Mouse (Mus musculus) midbrain, embryonic 11.5 days (tissue): Measurements from ENCODE around the gene Mrpl33. TPM values are rescaled to one million over a fixed set of nuclear protein-coding genes. Genes with fewer than 3 reads are reported as not detected.

Experiments
- ATAC-seq: fragments of 200-750 bp; cut with Nextera tagmentation; 2 replicates; pipeline ENCODE4 v1.8.0; 2017; ENCODE audit warnings: moderate TSS enrichment, moderate library complexity; ENCODE audit not compliant: low FRiP score
- DNase-seq: peaks from one replicate; pipeline ENCODE4 v3.0.0; 2015; ENCODE audit warnings: low spot score; ENCODE audit errors: missing footprints
- H3K27ac ChIP-seq: fragments of 300-500 bp; sonication (generic); 2 replicates; pipeline ENCODE4 v1.5.1; 2014; ENCODE audit warnings: low read depth, low read length
- H3K27me3 ChIP-seq: fragments of 300-500 bp; sonication (generic); 2 replicates; pipeline ENCODE4 v1.6.1; 2014; ENCODE audit warnings: mild to moderate bottlenecking, low read length, moderate library complexity, mixed read lengths; ENCODE audit not compliant: control insufficient read depth, insufficient read depth
- H3K36me3 ChIP-seq: fragments of 300-500 bp; sonication (generic); 2 replicates; pipeline ENCODE4 v1.6.1; 2014; ENCODE audit warnings: mild to moderate bottlenecking, low read length, moderate library complexity, mixed read lengths; ENCODE audit not compliant: control insufficient read depth, insufficient read depth
- H3K4me1 ChIP-seq: fragments of 300-500 bp; sonication (generic); 2 replicates; pipeline ENCODE4 v1.6.1; 2014; ENCODE audit warnings: low read length; ENCODE audit not compliant: control insufficient read depth, insufficient read depth
- H3K4me2 ChIP-seq: fragments of 300-500 bp; sonication (generic); 2 replicates; pipeline ENCODE4 v1.6.1; 2014; ENCODE audit warnings: mild to moderate bottlenecking, moderate library complexity
- H3K4me3 ChIP-seq: fragments of 300-500 bp; sonication (generic); 2 replicates; pipeline ENCODE4 v1.5.1; 2014; ENCODE audit warnings: low read depth, low read length
- H3K9ac ChIP-seq: fragments of 300-500 bp; sonication (generic); 2 replicates; pipeline ENCODE4 v1.6.1; 2014; ENCODE audit warnings: low read length
- H3K9me3 ChIP-seq: fragments of 300-500 bp; sonication (generic); 2 replicates; pipeline ENCODE4 v1.6.1; 2016; ENCODE audit warnings: low read length; ENCODE audit not compliant: control insufficient read depth
- WGBS: fragments of 180-500 bp; shearing (Covaris S2); extraction: QIAGEN DNeasy Blood & Tissue Kit; methylation state at CpG from one replicate; pipeline ENCODE4 v1.1.7; 2014; 5-methylcytosine and 5-hydroxymethylcytosine counted together
- polyA plus RNA-seq: library from polyadenylated mRNA; unstranded; fragments of >200 nt; fragmentation: Nextera tagmentation; extraction: Ambion mirVana; gene quantifications from 2 replicates; pipeline ENCODE4 v1.2.1, GENCODE M21; 2014

Gene Mrpl33
- polyA plus RNA-seq: 221 and 233 TPM in 2 replicates

DNA sequence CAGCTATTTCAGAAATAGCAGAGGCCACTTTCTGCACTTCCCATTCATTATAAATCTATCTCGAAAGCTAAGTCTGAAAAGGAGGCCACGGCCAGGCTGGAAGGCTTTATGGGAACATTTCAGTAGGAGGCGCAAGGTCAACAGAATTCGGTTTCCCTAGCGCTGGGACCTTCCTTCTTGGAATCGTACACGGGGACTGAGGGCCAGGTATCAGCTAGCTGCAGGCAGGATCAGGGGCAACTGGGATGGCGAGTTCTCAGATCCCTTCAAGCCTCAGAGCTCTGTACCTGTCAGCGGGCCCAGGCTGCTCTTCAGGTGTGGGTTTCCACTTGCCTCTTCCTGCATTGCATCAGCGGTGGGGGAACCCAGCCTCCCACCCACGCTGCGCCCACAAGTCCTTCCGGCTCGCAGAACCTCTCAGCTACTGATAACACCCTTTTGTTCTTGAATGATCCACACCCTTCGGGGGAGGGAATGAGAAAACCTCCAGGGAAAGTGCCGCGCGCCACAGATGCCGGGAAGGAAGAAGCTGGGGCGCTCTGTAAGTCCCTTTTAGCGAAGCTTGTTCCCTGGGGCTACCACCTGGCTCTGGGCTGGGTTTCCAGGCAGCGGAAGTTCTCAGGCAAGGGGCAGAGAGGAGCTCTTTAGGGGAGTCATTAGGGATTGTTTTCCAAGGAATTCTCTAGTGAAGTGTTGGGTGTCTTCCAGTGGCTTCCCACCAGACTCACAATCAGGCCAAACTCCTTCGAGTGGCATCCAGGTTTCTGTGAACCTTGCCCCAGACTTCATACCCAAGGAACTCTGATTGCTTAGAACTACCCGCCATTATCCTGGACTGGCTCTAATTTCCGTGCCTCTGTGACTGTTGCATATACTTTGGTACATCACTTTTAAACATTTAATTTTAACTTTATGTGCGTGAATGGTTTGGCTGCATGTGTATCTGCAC lies at the start of gene Mrpl33:
TSS of gene Mrpl33 (plus strand) at position 455 of the 949 bp plus-strand sequence.
- H3K27me3 ChIP-seq: no peaks in the 10 kb centered on the region; the same call in 1 of the 2 replicates
- no peak for ATAC-seq
- H3K4me1 ChIP-seq: peaks cover 4% of the 10 kb centered on the region; the same call in 1 of the 2 replicates
- H3K36me3 ChIP-seq: no peaks in the 10 kb centered on the region
- H3K4me3 ChIP-seq: peak within 1 kb of the TSS; percentile 24
- no peaks in the 10 kb centered on the region for H3K9me3 ChIP-seq
- peak within 1 kb of the TSS; percentile 43 for H3K9ac ChIP-seq
- 8% methylated on average over 26 of the region's 26 CpGs for WGBS
- DNase-seq: peak; percentile 94
- no peak within 1 kb of the TSS for H3K27ac ChIP-seq
- peak within 1 kb of the TSS; percentile 51 for H3K4me2 ChIP-seq

DNA sequence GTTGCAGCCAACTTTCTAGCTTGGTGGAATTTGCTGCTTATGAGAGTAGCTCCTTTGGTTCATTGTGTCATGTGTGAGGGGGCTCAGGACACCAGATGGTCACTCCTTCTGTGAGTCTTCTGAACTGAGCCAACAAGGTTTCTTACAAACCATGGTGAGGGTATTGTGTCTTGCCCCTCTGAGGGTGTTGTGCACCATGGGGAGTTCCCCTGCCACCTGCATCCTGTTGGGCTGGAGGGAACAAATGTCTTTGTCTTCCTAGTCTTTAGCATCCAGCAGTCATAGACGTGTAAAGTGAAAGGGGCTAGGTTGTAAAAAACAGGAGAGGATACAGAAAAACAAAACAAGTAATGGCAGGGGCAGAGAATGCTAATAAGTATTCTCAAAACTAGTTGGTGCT lies 37.3 kb upstream of the Mrpl33 start:
- DNase-seq: no peak
- WGBS: 55% methylated on average over 1 of the region's 1 CpGs
- Histone ChIP-seq H3K27ac (no peak overlapping the region), H3K4me2 (no peak overlapping the region), H3K27me3 (no peaks in the 10 kb centered on the region), H3K36me3 (no peaks in the 10 kb centered on the region; the same call in 1 of the 2 replicates), H3K9ac (no peak overlapping the region), H3K4me1 (no peaks in the 10 kb centered on the region), H3K9me3 (no peaks in the 10 kb centered on the region), H3K4me3 (no peak overlapping the region)
- no peak for ATAC-seq

DNA sequence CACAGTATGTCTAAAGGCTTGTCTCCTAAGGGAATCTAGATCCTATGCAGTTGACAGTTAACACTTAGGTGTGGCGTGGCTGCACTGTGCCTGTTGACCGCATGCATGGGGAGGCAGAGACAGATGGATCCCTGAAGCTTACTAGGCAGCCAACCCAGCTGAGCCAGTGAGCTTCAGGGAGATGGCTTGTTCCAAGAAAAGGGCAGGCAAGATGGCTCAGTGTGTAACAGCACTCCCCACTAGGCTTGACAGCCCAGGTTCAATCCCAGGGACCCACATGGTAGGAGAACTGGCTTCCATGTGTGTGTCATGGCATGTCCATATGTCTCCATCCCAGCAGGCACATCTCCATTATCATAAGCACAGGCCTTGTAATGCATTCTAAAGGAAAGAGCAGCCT lies 36.4 kb upstream of the Mrpl33 start:
- 95% methylated on average over 2 of the region's 2 CpGs for WGBS
- no peak for ATAC-seq
- H3K36me3 ChIP-seq: no peaks in the 10 kb centered on the region
- no peaks in the 10 kb centered on the region for H3K4me1 ChIP-seq
- H3K4me3 ChIP-seq: no peak overlapping the region
- H3K9ac ChIP-seq: no peak overlapping the region
- no peaks in the 10 kb centered on the region for H3K27me3 ChIP-seq
- no peak overlapping the region for H3K4me2 ChIP-seq
- DNase-seq: no peak
- H3K27ac ChIP-seq: no peak overlapping the region
- H3K9me3 ChIP-seq: no peaks in the 10 kb centered on the region

DNA sequence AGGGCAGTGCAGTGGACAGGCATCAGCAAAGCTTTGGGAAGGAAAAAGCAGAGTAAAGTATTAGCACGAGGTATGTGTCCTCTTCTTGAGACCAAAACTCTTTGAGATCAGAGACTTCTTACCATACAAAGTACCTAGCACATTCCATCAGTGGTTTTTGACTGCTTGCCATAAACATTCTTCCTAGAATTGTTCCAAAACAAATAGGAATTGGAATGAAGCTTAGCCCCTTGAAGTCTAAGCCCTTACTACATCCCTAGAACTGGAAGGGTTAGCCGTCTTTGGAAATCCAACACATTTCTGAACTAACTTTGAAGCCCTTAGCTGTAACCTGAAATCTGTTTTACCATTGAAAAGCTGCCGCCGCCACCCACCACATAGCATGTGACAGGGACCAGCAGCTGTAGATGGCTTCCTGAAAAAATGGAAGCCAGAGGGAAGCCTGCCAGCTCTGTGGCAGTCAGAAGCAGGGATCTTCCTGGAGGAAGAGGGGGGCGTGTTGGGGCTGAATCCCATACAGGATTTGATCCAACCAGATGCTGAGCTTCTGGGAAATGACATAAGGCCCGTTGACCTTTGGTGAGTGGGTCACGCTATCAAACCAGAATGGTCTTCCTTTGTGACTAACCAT lies 34.6 kb upstream of the Mrpl33 start:
- H3K36me3 ChIP-seq: no peaks in the 10 kb centered on the region
- H3K9me3 ChIP-seq: no peaks in the 10 kb centered on the region
- 87% methylated on average over 7 of the region's 7 CpGs for WGBS
- ATAC-seq: no peak
- DNase-seq: no peak
- H3K27ac ChIP-seq: no peak overlapping the region
- H3K4me2 ChIP-seq: no peak overlapping the region
- no peak overlapping the region for H3K9ac ChIP-seq
- H3K4me3 ChIP-seq: no peak overlapping the region
- no peaks in the 10 kb centered on the region for H3K27me3 ChIP-seq
- no peaks in the 10 kb centered on the region for H3K4me1 ChIP-seq

DNA sequence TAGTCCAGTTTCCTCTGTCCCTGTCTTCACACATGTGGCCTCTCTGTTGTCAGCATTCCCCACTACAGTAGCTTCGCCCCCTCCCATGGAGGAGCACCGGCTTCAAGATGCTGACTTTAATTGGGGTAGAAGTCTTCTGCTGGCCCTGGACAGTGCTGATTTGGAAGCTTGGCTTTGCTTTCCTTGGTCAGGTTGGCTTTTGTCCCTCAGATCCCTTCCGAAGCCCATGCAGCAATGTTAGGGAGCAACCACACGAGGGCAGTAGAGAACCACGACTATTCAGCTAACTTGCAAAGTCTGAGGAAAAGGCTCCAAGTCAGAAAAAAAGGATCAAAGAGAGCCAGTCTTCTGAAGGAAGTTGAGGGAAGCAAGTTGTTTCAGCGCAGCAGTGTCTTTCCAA lies 33.2 kb upstream of the Mrpl33 start:
- WGBS: 13% methylated on average over 6 of the region's 6 CpGs
- no peaks in the 10 kb centered on the region for H3K9me3 ChIP-seq
- H3K9ac ChIP-seq: 0 out of 2 replicates have a peak overlapping the region, but pooled peaks have one; percentile 38
- no peaks in the 10 kb centered on the region for H3K36me3 ChIP-seq
- H3K27me3 ChIP-seq: no peaks in the 10 kb centered on the region
- H3K27ac ChIP-seq: no peak overlapping the region
- no peak overlapping the region for H3K4me3 ChIP-seq
- DNase-seq (peak; percentile 98), ATAC-seq (no peak)
- no peak overlapping the region for H3K4me2 ChIP-seq
- H3K4me1 ChIP-seq: no peaks in the 10 kb centered on the region

DNA sequence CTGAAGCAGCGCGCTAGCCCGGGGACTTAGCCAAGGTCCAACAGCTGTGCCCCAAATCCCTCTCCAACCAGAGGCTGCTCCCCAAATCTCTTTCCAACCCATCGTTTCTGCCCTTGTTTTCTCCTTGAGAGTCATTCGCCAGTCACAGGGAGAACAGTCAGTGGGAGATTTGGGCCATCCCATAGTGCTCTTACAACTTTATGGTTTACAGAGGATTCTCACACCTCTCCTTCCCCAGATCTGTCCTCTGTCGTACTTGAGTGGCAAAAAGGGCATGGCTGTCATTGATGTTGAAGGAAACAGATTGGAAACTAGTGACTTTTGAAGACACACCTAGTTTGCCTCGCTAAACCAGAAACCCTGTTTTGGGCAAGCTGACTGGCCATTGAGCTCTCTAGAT lies 32.8 kb upstream of the Mrpl33 start:
- Histone ChIP-seq H3K27ac (no peak overlapping the region), H3K9ac (no peak overlapping the region), H3K9me3 (no peaks in the 10 kb centered on the region), H3K36me3 (no peaks in the 10 kb centered on the region), H3K4me1 (no peaks in the 10 kb centered on the region), H3K27me3 (no peaks in the 10 kb centered on the region), H3K4me2 (no peak overlapping the region), H3K4me3 (no peak overlapping the region)
- ATAC-seq (no peak), DNase-seq (no peak)
- 46% methylated on average over 7 of the region's 7 CpGs for WGBS

DNA sequence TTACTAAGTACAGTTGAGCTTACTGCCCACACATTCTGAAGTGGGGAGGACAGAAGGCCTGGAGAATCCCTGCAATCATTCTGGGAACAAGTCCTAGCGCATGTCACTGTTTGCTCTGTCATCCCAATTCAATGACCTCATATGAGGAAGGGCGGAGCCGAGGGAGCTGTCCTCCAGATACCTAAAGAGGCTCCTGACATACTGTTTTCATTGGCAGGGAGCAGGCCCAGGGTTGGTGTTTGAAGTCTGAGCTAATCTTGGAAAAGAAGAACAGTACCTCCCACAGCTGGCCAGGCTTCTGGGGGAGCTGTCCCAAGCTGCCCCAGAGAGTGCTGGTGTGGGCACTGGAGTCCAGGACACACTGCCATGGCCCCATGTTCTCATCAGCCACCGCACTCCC lies 31.8 kb upstream of the Mrpl33 start:
- no peak overlapping the region for H3K27ac ChIP-seq
- no peak for ATAC-seq
- no peaks in the 10 kb centered on the region for H3K36me3 ChIP-seq
- H3K4me1 ChIP-seq: no peaks in the 10 kb centered on the region
- H3K9ac ChIP-seq: no peak overlapping the region
- no peaks in the 10 kb centered on the region for H3K27me3 ChIP-seq
- no peak for DNase-seq
- 90% methylated on average over 4 of the region's 4 CpGs for WGBS
- no peak overlapping the region for H3K4me3 ChIP-seq
- no peak overlapping the region for H3K4me2 ChIP-seq
- H3K9me3 ChIP-seq: no peaks in the 10 kb centered on the region

DNA sequence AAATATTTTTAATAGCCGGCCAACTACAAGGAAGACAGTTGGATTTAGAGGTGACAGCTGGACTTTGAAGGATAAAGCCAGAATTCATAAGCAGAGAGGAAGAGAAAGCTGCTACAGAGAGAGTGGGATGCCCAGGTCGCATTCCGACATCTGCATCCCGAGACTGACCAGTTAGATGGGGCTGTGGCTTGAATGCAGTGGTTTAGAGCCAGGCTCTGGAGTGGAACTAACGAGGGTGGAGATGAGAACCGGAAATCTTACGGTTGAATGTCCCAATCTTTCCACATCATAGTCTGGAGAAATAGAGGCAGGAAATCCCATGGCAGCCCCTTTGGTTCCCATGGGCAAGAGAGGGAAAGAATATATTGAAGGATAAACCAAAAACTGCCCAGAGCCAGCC lies 30.7 kb upstream of the Mrpl33 start:
- DNase-seq: no peak
- no peak overlapping the region for H3K4me3 ChIP-seq
- H3K4me2 ChIP-seq: no peak overlapping the region
- H3K4me1 ChIP-seq: peaks cover 2% of the 10 kb centered on the region; the same call in 1 of the 2 replicates
- H3K27me3 ChIP-seq: no peaks in the 10 kb centered on the region
- WGBS: 76% methylated on average over 7 of the region's 7 CpGs
- H3K9me3 ChIP-seq: no peaks in the 10 kb centered on the region
- ATAC-seq: no peak
- H3K27ac ChIP-seq: no peak overlapping the region
- no peak overlapping the region for H3K9ac ChIP-seq
- no peaks in the 10 kb centered on the region for H3K36me3 ChIP-seq

DNA sequence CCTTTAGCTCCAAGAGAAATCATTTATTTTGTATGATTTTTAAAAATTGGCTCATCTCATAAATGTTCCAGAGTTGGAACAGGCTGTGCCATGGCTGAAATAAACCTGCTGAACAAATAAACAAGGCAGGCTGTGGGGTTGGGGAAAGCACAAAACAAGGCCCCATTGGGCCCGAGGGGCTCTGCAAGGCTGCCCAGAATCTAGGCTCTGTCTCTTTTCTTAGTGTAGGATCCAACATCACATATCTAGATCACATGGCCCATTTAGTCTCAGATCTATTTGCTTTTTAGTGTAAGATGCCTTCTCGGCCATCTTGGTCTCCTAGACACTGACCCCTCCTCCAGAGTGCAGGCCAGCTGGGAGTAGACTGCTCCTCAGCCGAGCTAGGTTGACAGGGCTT lies 30.3 kb upstream of the Mrpl33 start:
- no peak for ATAC-seq
- WGBS: 56% methylated on average over 3 of the region's 3 CpGs
- no peak for DNase-seq
- H3K27ac ChIP-seq: no peak overlapping the region
- H3K4me1 ChIP-seq: peaks cover 4% of the 10 kb centered on the region; the same call in 1 of the 2 replicates
- H3K4me2 ChIP-seq: no peak overlapping the region
- no peak overlapping the region for H3K9ac ChIP-seq
- H3K36me3 ChIP-seq: no peaks in the 10 kb centered on the region
- H3K27me3 ChIP-seq: no peaks in the 10 kb centered on the region
- no peaks in the 10 kb centered on the region for H3K9me3 ChIP-seq
- H3K4me3 ChIP-seq: no peak overlapping the region
